Mouse (Mus musculus): ENCODE data around the gene Trpc4.

Gene Trpc4

DNA sequence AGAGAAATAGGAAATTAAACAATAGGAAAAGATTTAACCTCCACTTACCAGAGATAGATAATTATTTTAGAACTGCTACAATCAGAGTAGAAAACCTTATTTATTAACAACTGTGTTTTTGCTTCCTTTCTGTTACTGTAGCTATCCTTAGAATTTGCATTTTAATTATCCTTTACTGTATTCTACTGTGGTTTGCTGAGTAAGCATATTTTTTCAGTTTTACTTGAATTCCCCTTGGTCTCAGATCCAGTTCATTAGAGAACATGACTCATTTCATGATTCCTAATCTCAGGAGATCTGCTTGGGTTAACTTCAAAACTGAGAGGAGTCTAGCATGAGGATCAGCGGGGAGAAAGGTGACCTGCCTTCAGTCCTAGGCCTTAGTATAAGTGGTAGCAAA, 111.1 kb downstream of the Trpc4 start:
- no peak for DNase-seq (ENCODE audit: low spot score in 2 of 2)

- peak in 1 of 2 experiments; percentile 51 for DNase-seq (ENCODE audit: low spot score in 2 of 2)
Observed at GRCm38 (mm10) chr3:54269180-54269579, 113.3 kb downstream of the Trpc4 start.

GRCm38 (mm10) chr3:54274651-54275050, 118.8 kb downstream of the Trpc4 start:
- no peak for DNase-seq (ENCODE audit: low spot score in 2 of 2)

DNA sequence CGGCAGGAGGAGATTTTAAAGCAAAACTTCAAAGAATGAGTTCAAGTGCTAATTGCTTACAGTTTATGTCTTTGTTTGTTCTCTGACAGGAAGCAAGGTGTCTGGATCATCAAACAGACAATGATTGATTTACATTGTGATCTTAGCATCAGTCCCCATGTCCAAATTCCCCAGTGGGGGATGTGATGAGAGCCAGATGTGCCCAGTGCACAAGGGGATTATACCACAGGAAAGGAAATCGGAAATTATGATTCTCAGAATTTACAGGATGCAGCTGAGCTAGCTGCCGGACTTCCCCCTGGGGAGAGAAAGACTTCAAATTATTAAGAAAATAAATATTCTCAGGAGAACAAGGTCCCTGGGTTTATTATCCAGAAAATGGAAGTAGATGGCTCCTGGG, 133.9 kb downstream of the Trpc4 start:
- no peak for DNase-seq (ENCODE audit: low spot score in 2 of 2)

GRCm38 (mm10) chr3:54310604-54311003, 154.8 kb downstream of the Trpc4 start:
- no peak for DNase-seq (ENCODE audit: low spot score in 2 of 2)

DNA sequence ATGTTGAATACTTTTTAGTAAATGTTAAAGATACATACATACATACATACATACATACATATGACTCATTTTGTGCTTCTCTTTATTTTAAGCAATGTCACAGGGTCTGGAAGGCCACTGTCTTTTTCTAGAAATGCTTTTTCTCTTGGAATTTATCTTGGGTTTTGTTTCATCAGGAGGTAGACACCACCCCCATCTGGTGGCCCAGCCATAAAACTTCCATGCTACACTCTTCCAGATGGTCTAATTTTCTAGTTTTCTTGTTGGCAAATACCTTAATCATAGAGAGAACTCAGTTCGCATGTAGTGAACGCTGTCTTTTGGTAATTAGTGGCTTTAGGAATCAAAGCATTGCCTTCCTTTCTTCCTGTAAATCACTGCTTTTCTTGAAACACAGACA, 158.2 kb downstream of the Trpc4 start:
- DNase-seq (ENCODE audit: low spot score in 2 of 2) = no peak

DNA sequence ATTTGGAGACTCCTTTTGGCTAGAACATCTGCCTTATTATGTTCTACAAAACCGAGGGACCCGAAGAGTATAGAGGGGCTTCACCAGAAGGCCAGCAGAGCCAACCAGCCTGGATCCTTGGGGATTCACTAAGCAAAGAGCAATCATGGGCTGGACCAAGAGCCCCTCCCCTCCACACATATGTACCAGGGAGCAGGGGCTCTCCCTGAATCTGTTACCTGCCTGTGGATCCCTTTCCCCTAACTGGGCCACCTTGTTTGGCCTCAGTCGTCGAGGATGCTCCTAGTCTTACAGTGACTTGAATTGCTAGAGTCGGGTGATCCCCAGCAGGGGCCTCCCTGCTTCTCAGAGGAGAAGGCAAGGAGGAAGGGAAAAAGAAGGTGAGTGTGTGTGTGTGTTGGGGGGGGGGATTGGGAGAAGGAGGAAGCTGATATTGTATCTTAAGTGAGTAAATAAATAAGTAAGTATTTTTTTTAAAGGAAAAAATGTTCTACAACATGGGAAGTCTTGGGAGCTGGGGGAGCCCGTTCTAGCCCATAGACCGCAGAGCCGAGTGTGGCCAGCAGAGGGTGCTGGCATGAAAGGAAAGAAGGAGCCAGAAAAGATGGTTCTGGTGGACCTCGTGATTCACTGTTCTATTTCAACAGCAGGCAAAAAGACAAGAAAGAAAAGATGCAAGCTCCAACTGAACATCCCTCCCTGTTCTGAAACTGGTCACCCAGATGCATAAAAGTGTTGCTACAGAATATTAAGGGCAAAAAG, 197.2 kb downstream of the Trpc4 start:
- peak; percentile 23 to 69 for DNase-seq (ENCODE audit: low spot score in 2 of 2)

DNA sequence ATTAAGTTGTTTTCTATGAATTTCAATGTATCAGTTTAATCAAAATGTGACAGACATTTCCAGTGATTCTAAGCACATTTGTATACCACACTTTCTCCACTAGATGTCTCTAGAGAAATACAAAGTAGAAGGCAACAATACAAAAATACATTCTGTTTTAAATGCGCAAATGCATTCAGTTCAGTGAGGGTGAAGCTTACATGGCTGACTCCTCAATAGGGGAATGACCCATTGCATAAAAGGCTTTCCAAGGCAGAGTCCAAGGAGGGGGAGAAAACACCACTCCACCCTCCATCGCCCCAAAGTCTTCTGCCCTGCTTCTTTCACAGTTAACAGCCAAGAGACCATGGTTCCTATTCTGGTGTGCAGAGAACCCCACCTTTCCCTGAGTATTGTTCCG, 201.7 kb downstream of the Trpc4 start:
- no peak for DNase-seq (ENCODE audit: low spot score in 2 of 2)

DNA sequence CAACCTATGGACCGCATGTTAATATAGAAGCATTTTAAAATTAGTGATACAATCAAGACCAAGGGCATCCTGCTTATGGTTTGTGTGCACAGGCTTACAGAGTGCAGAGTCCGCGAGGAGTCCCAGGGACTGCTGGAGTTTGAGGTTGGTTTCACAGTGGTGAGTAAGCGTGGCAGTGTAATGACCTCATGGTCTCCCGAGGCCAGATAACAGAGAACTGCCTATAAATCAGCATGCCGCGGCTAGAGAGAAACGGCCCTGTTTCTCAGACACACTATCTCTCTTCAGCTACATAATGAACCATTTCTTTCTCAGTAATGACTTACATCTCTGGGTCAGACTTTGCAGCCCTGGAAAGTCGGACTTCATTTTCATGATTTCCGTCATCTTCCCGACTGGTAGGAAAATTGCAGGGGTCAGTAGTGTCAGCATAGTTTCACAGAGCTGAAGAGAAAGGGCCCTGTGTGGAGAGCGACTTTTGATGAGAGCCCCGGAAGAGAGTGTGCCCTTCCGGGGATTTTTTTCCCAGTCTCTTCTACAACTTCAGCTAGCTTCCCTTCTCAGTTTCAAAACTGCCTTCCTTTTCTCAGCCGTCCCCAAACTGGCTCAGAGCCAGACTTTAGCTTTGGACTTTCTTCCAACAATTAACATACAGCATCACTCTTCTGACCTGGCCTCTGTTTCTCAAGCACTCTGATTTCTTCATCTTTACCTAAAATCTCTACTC, 202.8 kb downstream of the Trpc4 start:
- no peak for DNase-seq (ENCODE audit: low spot score in 2 of 2)

DNA sequence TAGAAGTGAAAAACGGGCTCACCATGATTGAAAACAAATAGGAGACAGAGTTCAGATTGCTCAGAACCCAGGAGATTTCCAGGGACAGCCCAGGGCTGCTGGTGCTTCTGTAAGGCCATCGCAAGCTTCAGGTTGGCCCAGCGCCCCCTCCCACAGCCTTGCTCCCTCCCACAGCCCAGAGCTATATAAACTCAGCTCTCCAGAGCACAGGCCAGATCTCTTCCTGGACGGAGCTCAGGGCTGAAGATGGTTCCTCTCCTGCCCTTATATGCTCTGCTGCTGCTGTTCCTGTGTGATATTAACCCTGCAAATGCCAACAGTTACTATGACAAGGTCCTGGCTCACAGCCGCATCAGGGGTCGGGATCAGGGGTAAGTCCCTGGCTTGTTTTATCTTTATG, 205.1 kb downstream of the Trpc4 start, which contains the start of gene Postn:
Gene Postn (plus strand): TSS at position 213 of the 400 bp plus-strand sequence.
- DNase-seq (ENCODE audit: low spot score in 2 of 2) = no peak

DNA sequence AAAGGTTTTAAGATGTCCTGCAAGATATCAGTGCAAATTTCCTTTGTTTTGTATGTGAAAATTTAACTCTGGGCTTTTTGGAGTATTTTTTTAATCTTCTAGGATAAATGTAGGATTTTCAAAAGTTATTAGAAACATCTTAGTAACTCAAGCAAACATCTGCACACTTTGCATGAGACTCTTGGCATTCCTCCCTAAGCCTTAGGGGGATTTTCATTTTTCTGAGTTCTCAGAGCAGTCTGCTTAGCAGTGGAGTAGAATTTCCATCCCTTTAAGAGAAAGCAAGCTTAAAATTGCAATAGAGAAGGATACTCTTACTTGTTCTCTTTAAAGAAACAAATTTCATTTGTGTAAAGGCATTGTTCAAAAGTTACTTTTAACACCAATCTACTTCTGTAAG, 205.8 kb downstream of the Trpc4 start:
- no peak for DNase-seq (ENCODE audit: low spot score in 2 of 2)
